Mouse (Mus musculus) midbrain, embryonic 15.5 days (tissue): ENCODE measurements around the gene Gm49361. TPM values are rescaled to one million over a fixed set of nuclear protein-coding genes. Genes with fewer than 3 reads are reported as not detected.
A peak's percentile ranks its signal among the peaks of the same experiment; 100 is the strongest.
"Not testable (repeated sequence)": the region's sequence is repeated elsewhere in the genome, so short reads cannot be mapped to it uniquely, and the experiment has no call there.

ENCODE experiments used
- ATAC-seq: fragments of 200-750 bp; cut with Nextera tagmentation; replicated peaks from 2 replicates; pipeline ENCODE4 v1.8.0; 2017; ENCODE audit warnings: moderate TSS enrichment
- H3K27ac ChIP-seq: fragments of 300-500 bp; sonication (generic); 2 replicates; pipeline ENCODE4 v1.5.1; 2015; ENCODE audit warnings: mild to moderate bottlenecking, inconsistent platforms
- H3K27me3 ChIP-seq: fragments of 300-500 bp; sonication (generic); replicated peaks from 2 replicates; pipeline ENCODE4 v1.6.1; 2015; ENCODE audit warnings: inconsistent platforms
- H3K36me3 ChIP-seq: fragments of 300-500 bp; sonication (generic); replicated peaks from 2 replicates; pipeline ENCODE4 v1.6.1; 2015; ENCODE audit warnings: inconsistent platforms
- H3K4me1 ChIP-seq: fragments of 300-500 bp; sonication (generic); 2 replicates; pipeline ENCODE4 v1.6.1; 2015; ENCODE audit warnings: inconsistent platforms
- H3K4me2 ChIP-seq: fragments of 300-500 bp; sonication (generic); 2 replicates; pipeline ENCODE4 v1.6.1; 2015; ENCODE audit warnings: inconsistent platforms, mild to moderate bottlenecking, moderate library complexity
- H3K4me3 ChIP-seq: fragments of 300-500 bp; sonication (generic); 2 replicates; pipeline ENCODE4 v1.5.1; 2015; ENCODE audit warnings: mild to moderate bottlenecking, inconsistent platforms
- H3K9ac ChIP-seq: fragments of 300-500 bp; sonication (generic); 2 replicates; pipeline ENCODE4 v1.6.1; 2015; ENCODE audit warnings: mild to moderate bottlenecking, inconsistent platforms
- H3K9me3 ChIP-seq: fragments of 300-500 bp; sonication (generic); 2 replicates; pipeline ENCODE4 v1.6.1; 2016; ENCODE audit warnings: inconsistent platforms
- WGBS: fragments of 180-500 bp; shearing (Covaris S2); methylation state at CpG from one replicate; pipeline ENCODE4 v1.1.7; 2015; ENCODE audit warnings: mixed read lengths; 5-methylcytosine and 5-hydroxymethylcytosine counted together
- polyA plus RNA-seq: library from polyadenylated mRNA; unstranded; fragments of >200 nt; fragmentation: Nextera tagmentation; extraction: Ambion mirVana; gene quantifications from 2 replicates; pipeline ENCODE4 v1.2.1, GENCODE M21; 2015

The Gm49361 gene
- polyA plus RNA-seq, 1 experiment from 2014 or later: not detected

GRCm38 (mm10) chr14:57701915-57702477 is 43.9 kb downstream of the Gm49361 start:
- H3K9me3 ChIP-seq: no peaks in the 10 kb centered on the region
- no peak overlapping the region for H3K9ac ChIP-seq
- H3K27ac ChIP-seq: peak overlapping the region; percentile 27
- H3K27me3 ChIP-seq: no peaks in the 10 kb centered on the region
- no peak overlapping the region for H3K4me2 ChIP-seq
- no peak overlapping the region for H3K4me3 ChIP-seq
- peak; percentile 65; the same call in 1 of the 2 replicates for ATAC-seq
- peaks cover 13% of the 10 kb centered on the region for H3K4me1 ChIP-seq
- 0 out of 2 replicates have a peak, but pooled peaks cover 6% of the 10 kb centered on the region for H3K36me3 ChIP-seq
- WGBS: 49% methylated on average over 12 of the region's 12 CpGs

GRCm38 (mm10) chr14:57699461-57699970 is 46.4 kb downstream of the Gm49361 start:
- Histone ChIP-seq H3K4me3 (no peak overlapping the region), H3K4me2 (no peak overlapping the region), H3K36me3 (0 out of 2 replicates have a peak, but pooled peaks cover 6% of the 10 kb centered on the region), H3K4me1 (0 out of 2 replicates have a peak, but pooled peaks cover 5% of the 10 kb centered on the region), H3K9ac (no peak overlapping the region), H3K27ac (no peak overlapping the region), H3K27me3 (no peaks in the 10 kb centered on the region), H3K9me3 (no peaks in the 10 kb centered on the region)
- no peak for ATAC-seq
- 95% methylated on average over 33 of the region's 33 CpGs for WGBS

GRCm38 (mm10) chr14:57699016-57699415 is 46.9 kb downstream of the Gm49361 start:
- WGBS: 88% methylated on average over 10 of the region's 10 CpGs
- no peaks in the 10 kb centered on the region for H3K27me3 ChIP-seq
- no peak for ATAC-seq
- H3K9ac ChIP-seq: no peak overlapping the region
- 0 out of 2 replicates have a peak, but pooled peaks cover 6% of the 10 kb centered on the region for H3K36me3 ChIP-seq
- no peaks in the 10 kb centered on the region for H3K9me3 ChIP-seq
- 0 out of 2 replicates have a peak, but pooled peaks cover 5% of the 10 kb centered on the region for H3K4me1 ChIP-seq
- no peak overlapping the region for H3K4me3 ChIP-seq
- no peak overlapping the region for H3K4me2 ChIP-seq
- H3K27ac ChIP-seq: no peak overlapping the region

GRCm38 (mm10) chr14:57696066-57696465 is 49.8 kb downstream of the Gm49361 start:
- Histone ChIP-seq H3K36me3 (0 out of 2 replicates have a peak, but pooled peaks cover 6% of the 10 kb centered on the region), H3K4me2 (no peak overlapping the region), H3K9ac (no peak overlapping the region), H3K9me3 (no peaks in the 10 kb centered on the region), H3K27me3 (no peaks in the 10 kb centered on the region), H3K4me1 (no peaks in the 10 kb centered on the region), H3K4me3 (no peak overlapping the region), H3K27ac (no peak overlapping the region)
- ATAC-seq: no peak
- 93% methylated on average over 15 of the region's 15 CpGs for WGBS

GRCm38 (mm10) chr14:57695550-57695949 is 50.4 kb downstream of the Gm49361 start:
- Histone ChIP-seq H3K4me1 (no peaks in the 10 kb centered on the region), H3K9me3 (no peaks in the 10 kb centered on the region), H3K27ac (no peak overlapping the region), H3K4me2 (no peak overlapping the region), H3K4me3 (no peak overlapping the region), H3K27me3 (no peaks in the 10 kb centered on the region), H3K36me3 (0 out of 2 replicates have a peak, but pooled peaks cover 6% of the 10 kb centered on the region), H3K9ac (no peak overlapping the region)
- no peak for ATAC-seq
- 88% methylated on average over 8 of the region's 8 CpGs for WGBS

- Histone ChIP-seq H3K4me2 (no peak overlapping the region), H3K36me3 (no peaks in the 10 kb centered on the region)
Measured at GRCm38 (mm10) chr14:57694246-57694645, 51.7 kb downstream of the Gm49361 start.

GRCm38 (mm10) chr14:57692517-57693130 is 53.3 kb downstream of the Gm49361 start:
- H3K9ac ChIP-seq: no peak overlapping the region
- no peaks in the 10 kb centered on the region for H3K4me1 ChIP-seq
- no peak for ATAC-seq
- H3K27ac ChIP-seq: no peak overlapping the region
- H3K4me2 ChIP-seq: no peak overlapping the region
- H3K4me3 ChIP-seq: no peak overlapping the region
- no peaks in the 10 kb centered on the region for H3K36me3 ChIP-seq
- H3K27me3 ChIP-seq: no peaks in the 10 kb centered on the region
- 91% methylated on average over 17 of the region's 17 CpGs for WGBS
- no peaks in the 10 kb centered on the region for H3K9me3 ChIP-seq

More at GRCm38 (mm10) chr14:57694246-57694645, 51.7 kb downstream of the Gm49361 start:
- Histone ChIP-seq H3K9ac (no peak overlapping the region), H3K4me3 (no peak overlapping the region), H3K27ac (no peak overlapping the region), H3K4me1 (no peaks in the 10 kb centered on the region), H3K9me3 (no peaks in the 10 kb centered on the region), H3K27me3 (no peaks in the 10 kb centered on the region)
- ATAC-seq: no peak
- 88% methylated on average over 16 of the region's 16 CpGs for WGBS

GRCm38 (mm10) chr14:57691316-57691715 is 54.6 kb downstream of the Gm49361 start:
- no peaks in the 10 kb centered on the region for H3K4me1 ChIP-seq

GRCm38 (mm10) chr14:57690681-57691080 is 55.2 kb downstream of the Gm49361 start:
- H3K27ac ChIP-seq: no peak overlapping the region
- no peaks in the 10 kb centered on the region for H3K4me1 ChIP-seq
- H3K36me3 ChIP-seq: no peaks in the 10 kb centered on the region
- H3K9ac ChIP-seq: no peak overlapping the region
- no peaks in the 10 kb centered on the region for H3K27me3 ChIP-seq
- H3K9me3 ChIP-seq: no peaks in the 10 kb centered on the region
- 90% methylated on average over 8 of the region's 8 CpGs for WGBS
- H3K4me2 ChIP-seq: no peak overlapping the region
- no peak overlapping the region for H3K4me3 ChIP-seq
- ATAC-seq: no peak

More at GRCm38 (mm10) chr14:57691316-57691715, 54.6 kb downstream of the Gm49361 start:
- H3K27me3 ChIP-seq: no peaks in the 10 kb centered on the region
- no peak for ATAC-seq
- no peak overlapping the region for H3K4me2 ChIP-seq
- H3K9me3 ChIP-seq: no peaks in the 10 kb centered on the region
- no peak overlapping the region for H3K27ac ChIP-seq
- no peak overlapping the region for H3K9ac ChIP-seq
- no peak overlapping the region for H3K4me3 ChIP-seq
- WGBS: 98% methylated on average over 24 of the region's 24 CpGs
- H3K36me3 ChIP-seq: no peaks in the 10 kb centered on the region

- H3K27ac ChIP-seq, H3K4me1 ChIP-seq, ATAC-seq, H3K36me3 ChIP-seq, H3K9me3 ChIP-seq, H3K4me2 ChIP-seq, H3K9ac ChIP-seq, H3K4me3 ChIP-seq, H3K27me3 ChIP-seq: not testable (repeated sequence)
- 97% methylated on average over 7 of the region's 7 CpGs for WGBS
Measured at GRCm38 (mm10) chr14:57688066-57688465, 57.8 kb downstream of the Gm49361 start.

GRCm38 (mm10) chr14:57687441-57687840 is 58.5 kb downstream of the Gm49361 start:
- no peak for ATAC-seq
- Histone ChIP-seq H3K27ac (no peak overlapping the region), H3K27me3 (no peaks in the 10 kb centered on the region), H3K9me3 (no peaks in the 10 kb centered on the region), H3K4me3 (no peak overlapping the region), H3K4me1 (no peaks in the 10 kb centered on the region), H3K9ac (no peak overlapping the region), H3K36me3 (no peaks in the 10 kb centered on the region), H3K4me2 (no peak overlapping the region)
- WGBS: 85% methylated on average over 5 of the region's 5 CpGs

- no peak for ATAC-seq
- WGBS: 88% methylated on average over 6 of the region's 6 CpGs
- H3K27me3 ChIP-seq: no peaks in the 10 kb centered on the region
- no peak overlapping the region for H3K4me2 ChIP-seq
- no peaks in the 10 kb centered on the region for H3K4me1 ChIP-seq
- no peaks in the 10 kb centered on the region for H3K9me3 ChIP-seq
- no peak overlapping the region for H3K27ac ChIP-seq
- no peaks in the 10 kb centered on the region for H3K36me3 ChIP-seq
- no peak overlapping the region for H3K9ac ChIP-seq
- no peak overlapping the region for H3K4me3 ChIP-seq
Measured at GRCm38 (mm10) chr14:57686647-57687046, 59.3 kb downstream of the Gm49361 start.
